Mouse (Mus musculus) heart, postnatal 0 days (tissue): ENCODE data around the gene Mal.

ENCODE experiments used
- CTCF ChIP-seq: IDR thresholded peaks from 2 replicates; pipeline ENCODE4 v1.5.1; 2016; ENCODE audit warnings: antibody characterized with exemption, control low read depth, low read depth
- EP300 ChIP-seq: IDR thresholded peaks from 2 replicates; pipeline ENCODE4 v1.6.1; 2016; ENCODE audit warnings: antibody characterized with exemption, low read depth

GRCm38 (mm10) chr2:127632601-127633000 lies 23.9 kb downstream of the Mal start:
- TF ChIP-seq CTCF (no peak), EP300 (no peak)
